Mouse (Mus musculus): Measurements from ENCODE around the gene Zfp672.
"Not testable (repeated sequence)": the region's sequence is repeated elsewhere in the genome, so short reads cannot be mapped to it uniquely, and the experiment has no call there.

Gene Zfp672

GRCm38 (mm10) chr11:58330276-58331148, at the start of gene Zfp672, which contains the start of gene Sh3bp5l:
Gene Zfp672 (minus strand): TSS chr11:58330339.
Gene Sh3bp5l (plus strand): TSS chr11:58330724.
- DNase-seq, result peak; percentile 91

- DNase-seq, result no peak
Measured at GRCm38 (mm10) chr11:58379516-58379915, 49.4 kb upstream of the Zfp672 start.

GRCm38 (mm10) chr11:58378763-58379278, 48.7 kb upstream of the Zfp672 start, which contains the start of gene Lypd8:
Gene Lypd8 (plus strand): TSS chr11:58379043.
- DNase-seq, result no peak

- DNase-seq, result no peak
Measured at GRCm38 (mm10) chr11:58377686-58378085, 47.5 kb upstream of the Zfp672 start.

- DNase-seq, result no peak
Measured at GRCm38 (mm10) chr11:58377273-58377672, 47.1 kb upstream of the Zfp672 start.

GRCm38 (mm10) chr11:58366191-58366590, 36.1 kb upstream of the Zfp672 start:
- DNase-seq, result not testable (repeated sequence)

GRCm38 (mm10) chr11:58364454-58364853, 34.3 kb upstream of the Zfp672 start:
- DNase-seq, result no peak

GRCm38 (mm10) chr11:58362562-58362961, 32.4 kb upstream of the Zfp672 start:
- not testable (repeated sequence) for DNase-seq

GRCm38 (mm10) chr11:58357844-58358534, 27.9 kb upstream of the Zfp672 start:
- no peak for DNase-seq

- DNase-seq, result no peak
Measured at GRCm38 (mm10) chr11:58357042-58357441, 26.9 kb upstream of the Zfp672 start.

GRCm38 (mm10) chr11:58354927-58355326, 24.8 kb upstream of the Zfp672 start:
- DNase-seq, result no peak

- no peak for DNase-seq
Measured at GRCm38 (mm10) chr11:58354476-58354875, 24.3 kb upstream of the Zfp672 start.

- no peak for DNase-seq
Measured at GRCm38 (mm10) chr11:58353709-58354108, 23.6 kb upstream of the Zfp672 start.

- no peak for DNase-seq
Measured at GRCm38 (mm10) chr11:58352681-58353548, 22.8 kb upstream of the Zfp672 start.

- no peak for DNase-seq
Measured at GRCm38 (mm10) chr11:58351179-58351578, 21.0 kb upstream of the Zfp672 start.

- DNase-seq, result no peak
Measured at GRCm38 (mm10) chr11:58350628-58351027, 20.5 kb upstream of the Zfp672 start.

- DNase-seq, result no peak
Measured at GRCm38 (mm10) chr11:58346745-58347144, 16.6 kb upstream of the Zfp672 start.

GRCm38 (mm10) chr11:58334746-58335145, 4.6 kb upstream of the Zfp672 start:
- peak; percentile 47 for DNase-seq

- DNase-seq, result no peak
Measured at GRCm38 (mm10) chr11:58331546-58331945, 1.4 kb upstream of the Zfp672 start.

- DNase-seq, result no peak
Measured at GRCm38 (mm10) chr11:58331149-58331495, 983 bp upstream of the Zfp672 start.

- DNase-seq, result peak; percentile 5
Measured at GRCm38 (mm10) chr11:58329906-58330275, 248 bp downstream of the Zfp672 start.

- no peak for DNase-seq
Measured at GRCm38 (mm10) chr11:58326781-58327180, 3.4 kb downstream of the Zfp672 start.

All from lung, postnatal 14 days (tissue).